Mouse (Mus musculus) E14TG2a.4 (cell line): ENCODE measurements around the gene Lepr.

ENCODE experiments used
- H3K27me3 ChIP-seq: 2 replicates; pipeline ENCODE4 v1.6.1; 2014; ENCODE audit warnings: low read length, control low read depth; ENCODE audit not compliant: insufficient read depth
- H3K36me3 ChIP-seq: 2 replicates; pipeline ENCODE4 v1.6.1; 2014; ENCODE audit warnings: low read length, control low read depth; ENCODE audit not compliant: insufficient read depth
- H3K4me1 ChIP-seq: replicated peaks from 2 replicates; pipeline ENCODE4 v1.6.1; 2014; ENCODE audit warnings: low read depth, low read length, control low read depth
- H3K4me3 ChIP-seq: replicated peaks from 2 replicates; pipeline ENCODE4 v1.5.1; 2014; ENCODE audit warnings: mild to moderate bottlenecking, low read length
- H3K9me3 ChIP-seq: 2 replicates; pipeline ENCODE4 v1.6.1; 2014; ENCODE audit warnings: low read length, control low read depth
- CTCF ChIP-seq: conservative IDR thresholded peaks from 2 replicates; pipeline ENCODE4 v1.5.1; 2014; ENCODE audit warnings: low read length
- NANOG ChIP-seq: IDR thresholded peaks from 2 replicates; pipeline ENCODE4 v1.6.1; 2014; ENCODE audit warnings: borderline replicate concordance, low read length, mixed read lengths
- POU5F1 ChIP-seq: IDR thresholded peaks from 2 replicates; pipeline ENCODE4 v1.6.1; 2014; ENCODE audit warnings: low read length, borderline replicate concordance

Gene Lepr

GRCm38 (mm10) chr4:101689241-101689640 is 28.0 kb upstream of the Lepr start:
- Histone ChIP-seq H3K4me1 (no peaks in the 10 kb centered on the region), H3K36me3 (no peaks in the 10 kb centered on the region), H3K4me3 (no peak overlapping the region), H3K9me3 (no peaks in the 10 kb centered on the region), H3K27me3 (no peaks in the 10 kb centered on the region)
- no peak for TF ChIP-seq CTCF

GRCm38 (mm10) chr4:101689645-101690044 is 27.6 kb upstream of the Lepr start:
- Histone ChIP-seq H3K27me3 (no peaks in the 10 kb centered on the region), H3K36me3 (no peaks in the 10 kb centered on the region), H3K4me1 (no peaks in the 10 kb centered on the region), H3K9me3 (no peaks in the 10 kb centered on the region), H3K4me3 (no peak overlapping the region)
- TF ChIP-seq POU5F1 (no peak), NANOG (no peak), CTCF (no peak)

- Histone ChIP-seq H3K27me3 (no peaks in the 10 kb centered on the region), H3K36me3 (no peaks in the 10 kb centered on the region), H3K9me3 (no peaks in the 10 kb centered on the region), H3K4me3 (no peak overlapping the region), H3K4me1 (no peaks in the 10 kb centered on the region)
- TF ChIP-seq NANOG (no peak), POU5F1 (no peak), CTCF (no peak)
Measured at GRCm38 (mm10) chr4:101692892-101693291, 24.3 kb upstream of the Lepr start.

GRCm38 (mm10) chr4:101694529-101694928 is 22.7 kb upstream of the Lepr start:
- Histone ChIP-seq H3K9me3 (no peaks in the 10 kb centered on the region), H3K27me3 (no peaks in the 10 kb centered on the region), H3K4me3 (no peak overlapping the region), H3K4me1 (no peaks in the 10 kb centered on the region), H3K36me3 (no peaks in the 10 kb centered on the region)
- no peak for TF ChIP-seq CTCF
- no peak for TF ChIP-seq NANOG
- no peak for TF ChIP-seq POU5F1

- Histone ChIP-seq H3K4me3 (no peak overlapping the region), H3K27me3 (no peaks in the 10 kb centered on the region), H3K4me1 (no peaks in the 10 kb centered on the region), H3K36me3 (no peaks in the 10 kb centered on the region), H3K9me3 (no peaks in the 10 kb centered on the region)
- no peak for TF ChIP-seq POU5F1
- TF ChIP-seq CTCF, result no peak
- TF ChIP-seq NANOG, result no peak
Measured at GRCm38 (mm10) chr4:101697236-101697635, 20.0 kb upstream of the Lepr start.

GRCm38 (mm10) chr4:101699423-101699822 is 17.8 kb upstream of the Lepr start:
- H3K27me3 ChIP-seq, result no peaks in the 10 kb centered on the region

GRCm38 (mm10) chr4:101700892-101701640 is 16.1 kb upstream of the Lepr start:
- TF ChIP-seq NANOG (no peak), CTCF (no peak), POU5F1 (no peak)
- Histone ChIP-seq H3K4me3 (no peak overlapping the region), H3K27me3 (no peaks in the 10 kb centered on the region), H3K36me3 (no peaks in the 10 kb centered on the region), H3K4me1 (no peaks in the 10 kb centered on the region), H3K9me3 (no peaks in the 10 kb centered on the region)

More at GRCm38 (mm10) chr4:101699423-101699822, 17.8 kb upstream of the Lepr start:
- Histone ChIP-seq H3K4me1 (no peaks in the 10 kb centered on the region), H3K36me3 (no peaks in the 10 kb centered on the region), H3K9me3 (no peaks in the 10 kb centered on the region), H3K4me3 (no peak overlapping the region)
- TF ChIP-seq CTCF (no peak), NANOG (no peak), POU5F1 (no peak)

- no peak overlapping the region for H3K4me3 ChIP-seq
- no peaks in the 10 kb centered on the region for H3K36me3 ChIP-seq
- H3K4me1 ChIP-seq, result no peaks in the 10 kb centered on the region
- TF ChIP-seq POU5F1 (no peak), CTCF (no peak), NANOG (no peak)
- H3K27me3 ChIP-seq, result no peaks in the 10 kb centered on the region
- H3K9me3 ChIP-seq, result no peaks in the 10 kb centered on the region
Measured at GRCm38 (mm10) chr4:101705325-101705724, 11.9 kb upstream of the Lepr start.

- TF ChIP-seq CTCF, result no peak
- TF ChIP-seq POU5F1, result no peak
- no peaks in the 10 kb centered on the region for H3K4me1 ChIP-seq
Measured at GRCm38 (mm10) chr4:101707234-101707633, 10.0 kb upstream of the Lepr start.

More at GRCm38 (mm10) chr4:101707234-101707633, 10.0 kb upstream of the Lepr start:
- 0 out of 2 replicates have a peak, but pooled peaks cover 2% of the 10 kb centered on the region for H3K27me3 ChIP-seq
- no peaks in the 10 kb centered on the region for H3K9me3 ChIP-seq
- H3K36me3 ChIP-seq, result no peaks in the 10 kb centered on the region
- H3K4me3 ChIP-seq, result no peak overlapping the region
